Mouse (Mus musculus) left cerebral cortex, postnatal 36 days (tissue): ENCODE measurements around the gene Hnrnpu. TPM values are rescaled to one million over a fixed set of nuclear protein-coding genes. Genes with fewer than 3 reads are reported as not detected.
A peak's percentile ranks its signal among the peaks of the same experiment; 100 is the strongest.
"Not testable (repeated sequence)": the region's sequence is repeated elsewhere in the genome, so short reads cannot be mapped to it uniquely, and the experiment has no call there.

Source experiments
- DNase-seq, 2 experiments: peaks; one replicate each; pipeline ENCODE4 v3.0.0; 2021 to 2022; ENCODE audit warnings: low spot score in 2 of 2, mixed read lengths in 1 of 2
- intact Hi-C: fragments of 180-260 bp; cut with DNase I; formaldehyde crosslinking; loops from one replicate; pipeline ENCODE4 v1.15.1; 2025
- total RNA-seq, 2 experiments: library from RNA; stranded (reverse); gene quantifications; 2 replicates each; pipeline ENCODE4 v1.2.3; 2021

Gene Hnrnpu
- total RNA-seq, 2 experiments from 2014 or later = 321 to 436 TPM

DNA sequence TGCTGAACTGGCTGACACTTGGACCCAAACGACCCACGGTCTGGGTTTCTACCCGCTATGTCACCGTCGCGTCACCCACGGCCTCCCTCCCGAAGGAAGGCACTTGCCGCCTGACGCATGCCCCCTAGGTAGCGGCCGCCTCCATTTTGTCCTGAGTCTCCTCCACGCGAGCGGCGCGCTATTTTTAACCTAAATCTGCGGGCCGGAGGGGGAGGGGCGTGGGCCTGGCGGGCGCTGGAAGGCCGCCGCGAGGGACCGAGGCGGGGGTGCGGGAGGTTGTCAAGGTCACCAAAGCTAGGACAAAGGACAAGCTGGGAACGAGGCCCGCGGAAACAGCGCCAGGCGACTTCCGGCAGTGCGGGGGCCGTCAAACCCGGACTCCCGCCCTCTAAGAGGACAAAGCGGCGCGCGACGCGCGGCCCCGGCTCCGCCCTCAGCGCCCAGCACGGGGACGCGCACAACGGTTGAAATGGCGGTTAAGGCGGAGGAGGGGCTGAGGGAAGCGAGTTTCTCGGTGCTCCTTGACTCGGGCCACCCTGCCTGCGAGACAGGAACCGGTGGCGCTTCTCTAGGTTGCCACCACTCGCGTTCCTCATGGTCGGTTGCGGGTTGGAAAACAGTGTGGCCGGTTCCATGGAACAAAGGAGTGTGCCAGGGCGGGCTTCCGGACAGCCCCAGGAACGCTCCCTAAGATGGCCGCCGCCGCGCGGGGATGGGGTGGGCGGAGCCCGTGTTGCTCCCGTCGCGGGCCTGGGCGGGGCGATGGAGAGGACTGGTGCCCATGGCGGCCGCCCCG is 19.0 kb downstream of the Hnrnpu start, which contains the start of gene Cox20:
Gene Cox20, plus strand, starts transcription at position 742 of the 796 bp plus-strand sequence.
- peak; percentile 95 to 96 for DNase-seq

DNA sequence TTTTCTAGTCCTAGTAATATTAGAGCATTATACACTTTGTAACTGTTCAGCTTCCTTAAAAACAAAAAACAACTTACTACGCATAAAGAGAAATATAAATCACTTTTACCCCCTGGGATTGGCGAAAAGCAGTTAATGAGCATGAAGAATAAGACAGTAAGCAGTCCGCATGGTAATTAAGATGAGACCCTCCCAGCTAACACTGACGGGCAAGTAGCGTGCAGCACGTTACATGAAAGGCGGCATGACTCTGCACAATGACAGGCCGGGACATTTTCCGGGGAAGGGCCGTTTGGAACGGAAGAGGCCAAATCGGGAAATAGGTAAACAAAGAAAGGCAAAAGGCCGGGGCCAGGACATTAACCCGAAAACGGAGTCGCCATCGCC is 19.6 kb downstream of the Hnrnpu start:
- no peak for DNase-seq

More for the DNA sequence above, 19.0 kb downstream of the Hnrnpu start, which contains the start of gene Cox20:
- intact Hi-C loops = loop anchor here (1.0 to 10.0 kb wide), 5 partner anchors 18 to 134 kb away; partner anchors contain the start of genes Desi2 and Efcab2

DNA sequence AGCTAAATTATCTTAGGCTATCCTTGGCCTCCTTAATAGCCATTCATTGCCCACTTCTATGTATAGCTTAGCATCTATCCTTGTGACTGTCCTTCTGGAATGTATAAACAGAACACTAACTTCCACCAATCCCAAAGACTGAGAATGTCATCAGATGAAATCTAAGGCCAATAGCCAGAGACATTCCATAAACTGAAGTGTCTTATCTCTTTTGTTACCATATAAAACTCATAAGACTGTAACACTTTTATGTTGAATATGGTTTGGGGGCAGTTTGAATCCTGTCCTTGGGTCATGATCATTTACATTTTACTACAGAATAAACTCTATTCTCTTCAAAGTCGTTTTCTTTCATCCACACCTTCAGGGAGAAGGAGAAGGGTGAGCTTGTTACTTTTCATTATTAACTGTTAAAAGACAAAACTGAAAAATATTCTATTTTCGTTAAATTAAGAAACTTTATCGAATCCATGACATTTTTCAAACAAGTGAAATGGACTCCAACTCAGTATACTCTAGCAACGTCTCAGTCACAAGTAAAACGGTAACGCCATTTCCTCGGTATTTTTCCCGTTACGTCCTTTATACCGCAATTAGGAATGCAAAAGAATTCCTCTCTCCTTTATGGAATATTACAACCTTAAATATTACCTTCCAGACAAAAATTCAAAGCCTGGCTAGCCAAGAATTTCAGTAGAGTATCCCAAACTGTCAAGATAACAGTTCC is 20.2 kb downstream of the Hnrnpu start:
- intact Hi-C loops = loop anchor here (1.0 to 10.0 kb wide), 4 partner anchors 19 to 133 kb away; partner anchors contain the start of gene Desi2
- DNase-seq = no peak

More for the DNA sequence above, 19.6 kb downstream of the Hnrnpu start:
- intact Hi-C loops = loop anchor here (1.0 to 10.0 kb wide), 4 partner anchors 18 to 133 kb away; partner anchors contain the start of gene Desi2

DNA sequence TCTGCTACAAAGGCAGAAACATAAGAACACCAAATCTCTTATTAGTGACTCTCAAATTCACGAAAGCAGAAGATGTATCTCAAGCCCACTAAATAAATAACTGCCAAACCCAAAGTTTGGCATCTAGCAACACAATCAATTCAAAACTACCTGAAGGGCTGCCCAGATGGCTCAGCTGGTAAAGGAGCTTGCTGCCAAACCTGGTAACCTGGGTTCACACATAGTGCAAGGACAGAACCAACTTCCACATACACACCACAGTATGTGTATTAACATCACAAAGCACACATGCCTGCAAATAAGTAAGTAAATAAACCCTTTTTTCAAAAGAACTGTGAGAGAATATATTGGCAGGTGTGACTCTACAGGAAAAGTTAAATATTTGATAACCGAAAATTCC is 23.4 kb downstream of the Hnrnpu start:
- intact Hi-C loops = loop anchor here (10.0 kb wide), 1 partner anchor 129 kb away; the partner anchor contains the start of gene Desi2
- no peak for DNase-seq

DNA sequence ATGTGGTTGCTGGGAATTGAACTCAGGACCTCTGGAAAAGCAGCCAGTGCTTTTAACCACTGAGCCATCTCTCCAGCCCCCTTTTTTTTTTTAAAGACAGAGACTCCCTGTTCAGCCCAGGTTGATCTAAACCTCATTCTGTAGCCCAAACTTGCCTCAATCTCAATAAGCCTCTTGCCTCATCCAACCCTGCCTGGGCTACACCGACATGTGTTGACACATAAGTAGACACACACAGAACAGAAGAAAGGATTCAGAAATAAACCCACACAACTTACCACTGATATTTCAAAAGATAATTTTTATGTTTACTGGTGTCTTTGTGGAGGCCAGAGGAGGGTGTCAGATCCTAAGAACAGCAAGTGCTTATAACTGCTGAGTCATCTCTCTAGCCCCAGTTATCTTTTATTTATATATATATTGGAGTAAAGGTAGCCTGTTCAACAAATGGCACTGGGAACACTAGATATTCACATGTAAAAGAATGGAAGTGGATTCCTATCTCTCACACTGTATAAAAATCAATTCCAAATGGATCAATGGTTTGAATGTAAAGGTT is 24.5 kb downstream of the Hnrnpu start:
- no peak for DNase-seq
- intact Hi-C loops = loop anchor here (10.0 kb wide), 1 partner anchor 128 kb away; the partner anchor contains the start of gene Desi2

DNA sequence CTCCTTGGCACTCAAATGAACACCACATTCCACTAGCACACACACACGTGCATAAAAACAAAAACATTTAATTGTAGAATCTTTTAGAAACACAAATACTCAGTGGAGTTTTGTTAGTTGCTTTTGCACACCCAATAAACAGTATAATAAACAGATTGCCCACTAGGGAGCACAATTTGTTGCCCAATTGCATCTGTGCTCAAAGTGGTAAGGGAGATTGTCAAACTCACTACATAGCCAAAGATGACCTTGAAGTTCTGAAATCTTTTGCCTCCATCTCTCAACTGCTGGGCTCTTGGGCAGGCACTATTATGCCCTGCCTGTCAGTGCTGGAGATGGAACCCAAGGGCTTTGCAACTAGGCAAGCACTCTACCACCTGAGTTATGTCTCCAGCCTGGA is 27.5 kb downstream of the Hnrnpu start:
- no peak for DNase-seq
- intact Hi-C loops = loop anchor here (10.0 kb wide), 1 partner anchor 125 kb away; the partner anchor contains the start of gene Desi2

DNA sequence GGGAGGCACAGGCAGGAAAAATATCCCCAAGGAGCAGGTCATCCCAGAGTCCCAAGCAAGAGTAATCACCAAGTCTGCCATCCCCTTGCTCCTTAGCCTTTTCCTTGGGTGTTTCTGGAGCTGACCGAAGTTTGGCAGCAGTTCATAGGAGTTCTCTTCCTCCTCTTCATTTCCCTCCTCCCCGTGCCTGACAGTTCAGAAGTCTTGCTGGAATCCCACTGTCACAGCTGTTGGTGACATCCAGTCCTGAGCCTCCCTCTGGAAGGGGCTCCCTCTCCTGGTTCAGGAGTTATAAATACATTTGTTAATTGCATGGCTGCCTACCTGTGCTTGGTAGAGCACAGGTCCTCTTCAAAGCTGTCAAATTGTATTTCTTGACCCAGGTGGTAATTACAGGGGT is 28.1 kb downstream of the Hnrnpu start:
- intact Hi-C loops = loop anchor here (2.0 to 10.0 kb wide), 2 partner anchors 153 to 365 kb away; no protein-coding TSS in a partner anchor
- DNase-seq = no peak

DNA sequence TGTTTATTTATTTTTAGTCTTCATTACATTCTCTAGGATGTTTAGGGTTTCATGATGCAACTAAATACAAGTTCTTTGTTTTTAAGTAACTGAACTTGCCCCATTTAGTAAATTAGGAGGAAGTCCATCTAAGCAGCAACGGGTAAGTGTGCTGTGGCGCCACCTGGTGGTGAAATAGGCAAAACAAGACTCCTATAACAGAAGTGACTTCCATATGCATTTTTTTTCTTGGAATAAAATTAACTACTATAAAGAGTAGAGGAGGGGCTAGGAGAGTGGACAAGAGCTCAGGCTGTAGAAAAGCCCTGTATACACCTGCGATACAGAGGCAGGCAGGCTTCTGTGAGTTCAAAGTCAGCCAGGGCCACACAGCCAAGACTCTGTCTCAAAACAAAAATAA is 34.2 kb downstream of the Hnrnpu start:
- DNase-seq = peak; percentile 46 to 74
- intact Hi-C loops = loop anchor here (2.0 to 10.0 kb wide), 2 partner anchors 161 to 359 kb away; no protein-coding TSS in a partner anchor

DNA sequence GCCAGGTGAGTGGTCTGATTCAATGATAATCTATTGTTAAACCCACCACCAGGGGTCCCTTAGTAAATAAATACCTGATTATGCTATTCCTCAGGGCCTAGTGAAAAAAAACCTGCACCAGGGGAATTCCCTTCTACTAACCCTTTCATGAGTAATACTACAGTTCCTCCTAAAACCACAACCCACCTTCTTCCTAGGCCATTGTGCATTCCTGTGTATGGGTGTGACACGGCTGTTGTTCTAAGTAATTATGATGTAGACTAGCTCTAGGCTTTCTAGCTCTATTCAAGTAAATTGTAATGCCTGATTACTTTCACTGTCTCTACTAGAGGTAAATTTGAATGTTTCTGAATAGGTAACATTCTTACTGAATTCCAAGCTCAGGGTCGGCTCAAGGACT is 36.3 kb downstream of the Hnrnpu start:
- not testable (repeated sequence) for DNase-seq
- intact Hi-C loops = loop anchor here (10.0 kb wide), 1 partner anchor 356 kb away; no protein-coding TSS in a partner anchor

DNA sequence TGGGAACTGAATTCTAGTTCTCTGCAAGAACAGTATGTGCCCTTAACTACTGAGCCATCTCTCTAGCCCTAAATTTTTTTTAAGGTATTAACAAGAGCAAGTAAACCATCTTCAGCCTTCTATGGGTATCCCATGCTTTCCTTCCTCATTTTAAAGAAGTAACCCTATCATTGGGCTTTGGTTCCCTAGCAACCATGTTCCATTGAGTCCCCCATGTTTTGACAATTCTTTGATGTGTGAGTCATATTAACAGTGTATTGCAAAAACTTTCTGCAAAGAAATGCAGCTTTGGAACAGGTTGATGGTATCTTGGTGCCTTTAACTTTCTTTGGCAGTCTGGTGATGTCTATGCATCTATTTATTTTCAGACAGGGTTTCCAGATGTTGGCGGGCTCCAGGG is 43.5 kb downstream of the Hnrnpu start:
- no peak for DNase-seq
- intact Hi-C loops = no loop called here

DNA sequence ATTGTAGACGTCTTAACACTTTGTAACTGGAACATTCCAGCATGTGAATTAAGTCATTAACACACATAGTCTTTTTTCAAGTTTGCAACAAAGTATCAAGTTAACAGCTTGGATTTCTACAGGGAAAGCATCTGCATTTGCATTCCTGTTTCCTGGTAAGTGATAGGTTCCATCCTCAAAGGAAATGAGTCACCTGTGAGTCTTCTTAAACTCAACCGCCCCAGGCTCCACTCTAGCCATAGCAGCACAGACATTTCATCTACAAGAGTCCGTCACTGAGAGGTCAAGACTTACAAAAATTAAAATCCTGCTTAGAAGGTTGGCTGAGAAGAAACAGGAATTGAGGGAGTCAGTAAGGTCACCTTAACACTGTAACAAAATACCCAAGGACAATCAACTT is 45.9 kb downstream of the Hnrnpu start:
- no peak for DNase-seq
- intact Hi-C loops = no loop called here

DNA sequence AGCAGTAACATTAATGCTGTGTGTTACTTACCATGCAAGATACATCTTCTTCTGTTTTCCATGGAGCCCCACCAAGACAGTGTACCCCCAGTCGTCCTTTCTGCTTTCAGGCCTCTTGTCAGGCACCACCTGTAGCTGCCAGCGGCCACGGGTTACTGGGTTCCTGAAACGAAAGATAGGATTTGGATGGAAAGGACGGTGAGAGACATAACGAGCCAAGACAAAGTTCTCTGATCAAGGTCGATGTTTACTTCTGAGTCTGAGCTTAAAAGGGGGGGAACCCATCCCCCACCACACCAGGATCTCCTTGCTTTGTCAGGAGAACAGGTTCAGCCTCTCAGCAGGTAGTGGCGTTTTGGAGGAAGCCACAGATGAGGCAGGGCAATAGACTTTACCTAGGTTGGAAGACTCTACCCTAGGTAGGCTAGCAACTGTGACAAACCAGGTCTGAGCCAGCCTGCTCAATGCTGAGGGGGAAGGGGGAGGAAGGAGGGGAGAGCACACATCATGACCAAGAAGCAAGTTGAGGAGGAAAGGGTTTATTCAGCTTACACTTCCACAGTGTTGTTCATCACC is 49.9 kb downstream of the Hnrnpu start:
- intact Hi-C loops = no loop called here
- no peak for DNase-seq

DNA sequence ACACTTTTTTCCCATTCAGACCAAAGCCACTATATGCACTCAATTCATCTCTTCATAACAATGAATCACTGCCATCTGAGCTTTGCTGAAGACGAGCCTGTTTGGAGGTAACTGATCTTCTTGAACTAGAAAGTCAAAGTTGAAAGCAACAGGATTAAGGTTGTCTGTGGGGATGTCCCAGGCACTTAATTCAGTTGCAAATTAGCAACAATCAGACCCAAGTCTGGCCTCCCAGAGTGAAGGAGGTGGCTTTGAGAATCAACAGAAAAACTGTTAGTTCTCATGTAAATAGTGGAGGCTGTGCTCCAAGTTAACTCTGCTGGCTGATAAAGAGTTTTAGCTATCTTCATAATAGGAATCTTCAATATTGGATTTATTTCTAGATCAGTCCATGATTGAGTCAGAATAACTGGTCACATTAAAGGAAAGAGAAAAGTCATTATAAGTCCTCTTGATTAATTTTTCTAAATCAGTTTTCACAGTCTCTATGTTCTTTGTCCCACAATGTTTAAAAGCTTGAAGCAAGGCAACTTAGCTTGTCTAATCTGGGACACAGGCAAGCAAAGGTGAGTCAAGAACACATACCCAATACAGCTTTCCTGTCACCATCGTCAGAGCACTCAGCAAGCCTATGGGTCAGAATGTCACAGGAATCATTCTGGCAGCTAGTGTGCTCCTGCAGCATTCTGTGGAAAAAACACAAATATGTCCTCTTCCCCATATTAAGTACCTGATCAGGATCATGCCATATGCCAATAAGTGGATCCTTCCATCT is 53.5 kb downstream of the Hnrnpu start:
- no peak for DNase-seq
- intact Hi-C loops = no loop called here

DNA sequence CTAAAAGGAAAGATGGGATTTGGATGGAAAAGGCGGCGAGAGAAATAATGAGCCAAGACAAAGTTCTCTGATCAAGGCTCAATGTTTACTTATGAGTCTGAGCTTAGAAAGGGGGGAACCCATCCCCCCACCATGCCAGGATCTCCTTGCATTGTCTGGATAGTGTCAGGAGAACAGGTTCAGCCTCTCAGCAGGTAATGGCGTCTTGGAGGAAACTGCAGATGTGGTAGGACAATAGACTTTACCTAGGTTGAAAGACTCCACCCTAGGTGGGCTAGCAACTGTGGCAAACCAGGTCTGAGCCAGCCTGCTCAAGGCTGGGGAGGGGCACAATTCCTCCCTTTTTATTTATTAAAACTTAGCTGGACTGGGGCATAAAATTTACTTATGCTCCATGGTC is 54.3 kb downstream of the Hnrnpu start:
- intact Hi-C loops, DNase-seq: not testable (repeated sequence)

DNA sequence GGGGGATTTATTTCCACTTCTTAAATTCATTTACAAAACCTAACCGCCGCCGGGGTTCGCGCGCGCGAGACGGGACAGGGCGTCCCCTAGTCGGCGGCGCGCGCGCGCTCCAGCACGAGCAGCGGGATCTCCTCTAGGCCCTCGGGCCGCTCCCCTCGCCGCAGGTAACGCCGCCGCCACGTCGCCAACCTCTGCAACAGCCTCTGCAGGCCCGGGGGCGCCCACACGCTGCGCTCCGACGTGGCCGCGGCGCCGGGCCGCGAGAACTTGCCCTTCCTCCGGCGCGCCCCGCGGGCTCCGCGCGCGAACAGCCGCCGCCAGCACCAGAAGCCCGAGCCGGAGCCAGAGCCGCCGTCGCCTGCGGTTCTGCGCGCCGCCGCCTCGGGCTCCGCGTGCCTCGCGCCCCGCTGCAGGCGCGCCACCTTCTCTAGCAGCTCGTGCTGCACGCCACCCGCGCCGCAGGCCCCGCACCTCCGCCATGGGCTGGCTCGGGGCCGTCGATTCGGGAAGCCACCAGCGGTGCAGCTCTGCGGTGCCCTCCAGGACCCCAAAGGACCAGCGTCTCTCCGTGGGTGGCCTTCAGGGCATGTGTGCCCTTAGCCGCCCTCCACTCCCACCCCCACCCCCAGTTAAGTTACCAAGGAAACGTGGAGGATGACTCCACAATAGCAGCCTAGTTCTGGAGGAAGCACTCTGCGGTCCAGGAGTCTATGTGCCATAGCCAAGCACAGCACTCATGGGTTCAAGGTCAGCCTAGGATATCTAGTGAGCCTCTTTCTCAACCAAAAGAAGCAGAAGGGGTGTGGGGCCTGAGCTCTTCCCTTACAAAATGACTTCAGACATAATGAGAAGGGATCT is 61.3 kb downstream of the Hnrnpu start:
- intact Hi-C loops = no loop called here
- peak; percentile 76 to 88 for DNase-seq

DNA sequence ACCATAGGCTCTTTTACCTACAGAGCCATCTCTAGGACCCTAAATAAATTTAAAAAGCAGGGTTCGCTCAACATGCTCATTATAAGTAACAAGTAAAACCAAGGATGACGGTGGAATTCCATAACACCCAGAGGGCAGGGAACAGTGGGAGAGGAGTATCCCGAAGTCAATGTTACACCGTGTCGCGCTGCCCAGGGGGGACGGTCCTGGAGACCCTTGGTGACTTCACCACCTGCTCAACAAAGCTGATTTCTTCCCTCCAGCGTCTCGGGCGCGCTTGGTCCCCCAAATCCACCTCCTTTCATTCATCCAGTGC is 61.9 kb downstream of the Hnrnpu start:
- intact Hi-C loops = no loop called here
- no peak for DNase-seq

DNA sequence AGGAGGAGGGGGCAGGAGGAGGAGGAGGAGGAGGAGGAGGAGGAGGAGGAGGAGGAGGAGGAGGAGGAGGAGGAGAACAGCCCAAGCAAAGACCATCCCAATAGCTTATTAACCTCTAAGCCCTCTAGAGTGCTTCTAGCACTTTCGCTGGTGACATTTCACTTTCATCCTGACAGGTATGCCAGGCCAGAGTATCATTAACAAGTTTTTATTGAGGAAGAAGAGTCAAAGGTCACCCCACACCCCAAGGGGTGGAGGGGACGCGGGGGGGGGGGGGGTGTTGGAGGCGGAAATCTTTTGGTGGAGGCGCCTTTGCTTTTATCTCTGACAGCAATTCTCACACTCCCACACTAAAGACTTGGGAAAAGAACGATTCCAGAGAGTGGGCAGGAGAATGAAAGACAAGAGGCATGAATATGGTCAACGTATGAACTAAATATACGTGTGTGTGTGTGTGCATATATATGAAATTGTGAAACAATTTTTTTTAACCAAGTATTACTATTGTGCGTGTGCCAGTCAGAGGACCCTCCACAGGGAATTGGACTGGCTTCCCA is 62.3 kb downstream of the Hnrnpu start:
- no peak for DNase-seq
- intact Hi-C loops = no loop called here
